Mouse (Mus musculus) lung, embryonic 15.5 days (tissue): ENCODE measurements around the gene Lrrd1. TPM values are rescaled to one million over a fixed set of nuclear protein-coding genes. Genes with fewer than 3 reads are reported as not detected.
"Not testable (repeated sequence)": the region's sequence is repeated elsewhere in the genome, so short reads cannot be mapped to it uniquely, and the experiment has no call there.

Source experiments
- ATAC-seq: fragments of 200-750 bp; cut with Nextera tagmentation; 2 replicates; pipeline ENCODE4 v1.8.0; 2017; ENCODE audit warnings: moderate number of reproducible peaks, borderline replicate concordance; ENCODE audit not compliant: low FRiP score, low TSS enrichment; ENCODE audit errors: extremely low read depth
- H3K27ac ChIP-seq: fragments of 300-500 bp; sonication (generic); 2 replicates; pipeline ENCODE4 v1.5.1; 2015; ENCODE audit warnings: moderate library complexity, mild to moderate bottlenecking, inconsistent platforms
- H3K27me3 ChIP-seq: fragments of 300-500 bp; sonication (generic); 2 replicates; pipeline ENCODE4 v1.6.1; 2015; ENCODE audit warnings: inconsistent platforms
- H3K36me3 ChIP-seq: fragments of 300-500 bp; sonication (generic); 2 replicates; pipeline ENCODE4 v1.6.1; 2015; ENCODE audit warnings: inconsistent platforms
- H3K4me1 ChIP-seq: fragments of 300-500 bp; sonication (generic); 2 replicates; pipeline ENCODE4 v1.6.1; 2015; ENCODE audit warnings: inconsistent platforms
- H3K4me2 ChIP-seq: fragments of 300-500 bp; sonication (generic); 2 replicates; pipeline ENCODE4 v1.6.1; 2015; ENCODE audit warnings: inconsistent platforms, mild to moderate bottlenecking, moderate library complexity
- H3K4me3 ChIP-seq: fragments of 300-500 bp; sonication (generic); 2 replicates; pipeline ENCODE4 v1.5.1; 2015; ENCODE audit warnings: mild to moderate bottlenecking, inconsistent platforms
- H3K9ac ChIP-seq: fragments of 300-500 bp; sonication (generic); 2 replicates; pipeline ENCODE4 v1.6.1; 2015; ENCODE audit warnings: inconsistent platforms
- H3K9me3 ChIP-seq: fragments of 300-500 bp; sonication (generic); 2 replicates; pipeline ENCODE4 v1.6.1; 2016; ENCODE audit warnings: inconsistent platforms
- WGBS: fragments of 180-500 bp; shearing (Covaris S2); methylation state at CpG from one replicate; pipeline ENCODE4 v1.1.7; 2015; 5-methylcytosine and 5-hydroxymethylcytosine counted together
- polyA plus RNA-seq: library from polyadenylated mRNA; unstranded; fragments of >200 nt; fragmentation: Nextera tagmentation; extraction: Ambion mirVana; gene quantifications from 2 replicates; pipeline ENCODE4 v1.2.1, GENCODE M21; 2015

The Lrrd1 gene
- polyA plus RNA-seq, 1 experiment from 2014 or later: 0.06 TPM

GRCm38 (mm10) chr5:3872348-3872747 lies 27.4 kb downstream of the Lrrd1 start:
- Histone ChIP-seq H3K9ac (no peak overlapping the region), H3K4me3 (no peak overlapping the region), H3K9me3 (no peaks in the 10 kb centered on the region), H3K4me1 (no peaks in the 10 kb centered on the region), H3K27ac (no peak overlapping the region), H3K4me2 (no peak overlapping the region), H3K36me3 (no peaks in the 10 kb centered on the region), H3K27me3 (no peaks in the 10 kb centered on the region)
- WGBS: 74% methylated on average over 1 of the region's 1 CpGs
- ATAC-seq: no peak

DNA sequence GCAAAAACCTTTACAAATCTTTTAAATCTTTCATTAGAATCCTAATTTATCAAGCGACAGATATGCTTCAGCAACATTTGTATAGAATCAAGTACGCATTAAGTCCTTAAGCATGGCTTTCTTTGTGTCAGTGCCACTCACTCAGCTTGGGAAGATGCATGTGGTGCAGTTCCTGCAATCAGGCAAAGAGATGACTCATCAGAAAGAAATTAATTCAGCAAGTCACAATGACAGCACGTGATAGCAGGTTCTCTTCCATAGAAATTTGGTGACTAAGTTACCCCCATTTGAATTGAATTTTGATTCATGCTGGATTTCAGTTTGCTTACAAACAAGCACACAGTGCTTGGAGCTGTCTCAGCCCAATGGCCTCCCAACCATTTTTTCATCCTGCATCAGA lies 28.5 kb downstream of the Lrrd1 start:
- Histone ChIP-seq H3K4me1 (no peaks in the 10 kb centered on the region), H3K9ac (no peak overlapping the region), H3K4me3 (no peak overlapping the region), H3K9me3 (no peaks in the 10 kb centered on the region), H3K27ac (no peak overlapping the region), H3K27me3 (no peaks in the 10 kb centered on the region), H3K36me3 (no peaks in the 10 kb centered on the region), H3K4me2 (no peak overlapping the region)
- ATAC-seq: no peak
- WGBS: 84% methylated on average over 3 of the region's 3 CpGs

DNA sequence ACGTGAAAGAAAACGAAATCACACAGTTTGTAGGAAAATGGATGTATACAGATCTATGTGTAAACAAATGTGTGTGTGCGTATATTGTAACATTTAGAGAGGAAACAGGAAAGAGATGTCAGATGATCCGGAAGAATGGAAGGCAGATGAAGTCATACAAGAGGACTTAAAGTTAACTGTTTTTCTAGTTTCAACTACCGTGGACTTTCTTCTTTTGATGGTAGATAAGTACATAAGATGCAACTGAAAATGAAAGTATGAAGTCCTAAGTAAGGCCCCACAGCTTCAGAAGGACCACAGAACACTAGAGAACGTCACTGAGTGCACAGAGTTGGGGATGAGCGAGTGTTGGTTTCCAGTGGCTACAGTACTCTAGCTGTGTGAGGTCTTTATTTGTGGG lies 41.9 kb downstream of the Lrrd1 start:
- H3K4me3 ChIP-seq, H3K9ac ChIP-seq, H3K27ac ChIP-seq, H3K4me2 ChIP-seq, H3K9me3 ChIP-seq, H3K36me3 ChIP-seq, H3K27me3 ChIP-seq, H3K4me1 ChIP-seq, ATAC-seq: not testable (repeated sequence)
- 68% methylated on average over 7 of the region's 7 CpGs for WGBS

- no peak overlapping the region for H3K27ac ChIP-seq
- H3K9ac ChIP-seq: no peak overlapping the region
- no peaks in the 10 kb centered on the region for H3K4me1 ChIP-seq
- no peak overlapping the region for H3K4me3 ChIP-seq
- ATAC-seq: no peak
- H3K4me2 ChIP-seq: no peak overlapping the region
- no peaks in the 10 kb centered on the region for H3K27me3 ChIP-seq
- no peaks in the 10 kb centered on the region for H3K9me3 ChIP-seq
- no peaks in the 10 kb centered on the region for H3K36me3 ChIP-seq
These were observed 44.2 kb downstream of the Lrrd1 start for GRCm38 (mm10) chr5:3889201-3889600.

DNA sequence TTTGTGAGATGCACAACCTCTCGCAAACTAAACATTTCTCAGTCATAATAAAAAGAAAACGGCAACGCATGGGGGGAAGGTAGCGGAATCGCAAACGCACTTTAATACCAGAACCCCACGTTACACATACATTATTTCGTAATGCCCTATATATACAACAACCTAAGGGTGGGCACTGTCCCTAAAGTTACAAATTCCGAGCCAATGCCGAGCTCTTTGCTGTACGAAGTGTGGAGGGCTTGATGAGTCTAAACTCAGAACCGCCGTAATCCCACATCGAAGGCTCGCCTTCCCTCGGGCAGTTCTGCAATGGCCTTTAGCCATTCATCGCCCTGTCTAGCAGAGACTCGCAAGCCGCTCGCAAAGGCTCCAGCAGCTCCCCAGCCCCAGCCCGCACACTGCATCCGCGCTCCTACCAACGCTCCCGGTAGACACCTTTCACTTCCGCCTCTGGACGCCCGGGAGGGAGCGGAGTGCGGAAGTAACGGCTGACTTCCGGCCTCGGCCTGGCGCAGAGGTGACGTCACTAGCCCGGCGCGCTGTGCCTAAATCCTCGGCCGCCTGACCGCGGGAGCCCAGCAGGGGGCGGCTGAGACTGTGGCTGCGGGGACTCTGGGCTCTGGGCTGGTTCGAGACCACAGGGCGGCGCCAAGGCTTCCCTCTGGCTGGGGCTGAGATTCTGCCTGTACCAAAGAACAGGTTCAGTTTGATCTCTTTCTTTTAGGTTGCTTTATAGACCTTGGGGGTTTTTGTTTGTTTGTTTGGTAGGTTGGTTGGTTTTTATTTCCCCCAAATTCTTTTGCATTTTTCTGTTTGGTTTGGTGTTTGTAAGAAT lies 48.7 kb downstream of the Lrrd1 start, which contains the start of gene Mterf1a:
Gene Mterf1a, minus strand, starts transcription at position 475 of the 835 bp plus-strand sequence.
- H3K4me3 ChIP-seq: peak within 1 kb of the TSS; percentile 48
- H3K27me3 ChIP-seq, H3K36me3 ChIP-seq, H3K4me1 ChIP-seq, H3K27ac ChIP-seq, H3K9me3 ChIP-seq: not testable (repeated sequence)
- H3K9ac ChIP-seq: peak within 1 kb of the TSS; percentile 32
- WGBS: 2% methylated on average over 10 of the region's 47 CpGs
- H3K4me2 ChIP-seq: peak within 1 kb of the TSS; percentile 61
- ATAC-seq: peak; percentile 99

DNA sequence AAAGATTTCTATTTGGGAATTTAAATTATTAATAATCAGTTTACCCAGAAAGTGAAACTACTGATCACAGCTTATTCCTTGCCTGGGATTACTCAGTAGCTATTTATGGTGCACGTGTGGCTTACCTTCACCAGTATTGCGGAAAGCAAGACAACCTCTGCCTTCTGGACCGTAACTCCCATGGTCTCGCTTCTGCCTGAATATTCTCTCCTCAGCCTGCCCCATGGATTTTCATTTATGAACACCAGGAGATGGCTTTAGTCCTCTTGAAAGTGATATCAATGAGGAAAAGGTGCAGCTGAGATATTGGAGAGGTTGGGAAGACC lies 49.3 kb downstream of the Lrrd1 start:
- not testable (repeated sequence) for H3K9ac ChIP-seq, H3K9me3 ChIP-seq, ATAC-seq, H3K4me1 ChIP-seq, H3K27me3 ChIP-seq, H3K27ac ChIP-seq, H3K36me3 ChIP-seq, H3K4me2 ChIP-seq
- WGBS: 96% methylated on average over 4 of the region's 4 CpGs
- peak overlapping the region; percentile 25 for H3K4me3 ChIP-seq

GRCm38 (mm10) chr5:3905471-3905870 lies 60.5 kb downstream of the Lrrd1 start:
- Histone ChIP-seq H3K9me3 (no peaks in the 10 kb centered on the region), H3K4me3 (no peak overlapping the region), H3K27me3 (no peaks in the 10 kb centered on the region), H3K27ac (no peak overlapping the region), H3K36me3 (no peaks in the 10 kb centered on the region), H3K4me1 (no peaks in the 10 kb centered on the region), H3K9ac (no peak overlapping the region), H3K4me2 (no peak overlapping the region)
- no peak for ATAC-seq
- WGBS: 52% methylated on average over 2 of the region's 2 CpGs

Other genes starting within 250 kb of the Lrrd1 start
- gene Pex1, start 249.1 kb upstream of the Lrrd1 start, polyA plus RNA-seq: 13.5 and 14.0 TPM in 2 replicates
- gene Rbm48, start 248.6 kb upstream of the Lrrd1 start, polyA plus RNA-seq: 12.4 and 13.9 TPM in 2 replicates
- gene Tmbim7, start 194.0 kb upstream of the Lrrd1 start, polyA plus RNA-seq: not detected in 2 replicates
- gene Gatad1, start 188.0 kb upstream of the Lrrd1 start, polyA plus RNA-seq: 65.9 and 66.8 TPM in 2 replicates
- 9.0 and 9.9 TPM in 2 replicates for gene Ankib1, start 42.2 kb upstream of the Lrrd1 start, polyA plus RNA-seq
- gene Krit1, start 42.0 kb upstream of the Lrrd1 start, polyA plus RNA-seq: 41.0 and 44.0 TPM in 2 replicates
- gene Mterf1a, start 48.8 kb downstream of the Lrrd1 start, polyA plus RNA-seq: 7.6 and 8.1 TPM in 2 replicates
- 102 and 105 TPM in 2 replicates for gene Akap9, start 82.9 kb downstream of the Lrrd1 start, polyA plus RNA-seq